In the genomic region with DNA sequence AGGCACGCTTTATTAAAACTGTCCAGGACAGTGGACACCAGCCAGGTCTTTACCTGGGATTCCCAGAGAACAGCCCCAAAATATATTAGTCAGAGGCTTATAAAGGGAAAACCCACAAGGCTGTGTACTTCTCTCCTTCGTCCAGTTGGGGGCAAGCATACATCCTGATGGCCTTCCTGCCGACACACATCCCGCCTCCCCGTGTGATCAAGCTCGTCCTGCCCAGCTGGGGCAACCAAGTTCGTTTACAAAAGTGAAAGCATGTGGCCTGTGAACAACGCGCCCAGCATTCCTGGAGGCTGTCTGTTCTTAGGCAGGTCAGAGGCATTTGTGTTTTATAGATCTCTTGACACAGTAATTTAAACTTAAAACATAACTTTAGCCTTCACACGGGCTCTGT, we compare ENCODE assay signal across 8 mouse cellular contexts. TPM values are rescaled to one million over a fixed set of nuclear protein-coding genes. Genes with fewer than 3 reads are reported as not detected.
A peak's percentile ranks its signal among the peaks of the same experiment; 100 is the strongest.
DNase-seq lines count a peak whose midpoint lies in the region; ATAC-seq and TF ChIP-seq lines count a peak whose summit lies in the region.

No protein-coding gene starts in this region.

- peak overlapping the region; percentile 19; the same call in 1 of the 2 replicates for H3K4me2 ChIP-seq in embryonic facial prominence, embryonic 12.5 days (replicated peaks)
- peak overlapping the region; percentile 72 for H3K4me2 ChIP-seq in liver, embryonic 14.5 days (ENCODE audit: low read depth)

- no peak overlapping the region for H3K4me3 ChIP-seq in embryonic facial prominence, embryonic 12.5 days
- peak overlapping the region; percentile 1 to 25; a peak in 2 of 4 replicates for H3K4me3 ChIP-seq in liver, embryonic 14.5 days (ENCODE audit: insufficient read depth in 1 of 2, low read depth in 2 of 2, low read length in 2 of 2)
- peak overlapping the region; percentile 27; the same call in 1 of the 2 replicates for H3K4me3 ChIP-seq in spleen, adult 2 months (ENCODE audit: extremely low read depth, insufficient read depth, insufficient read length)

- peak; percentile 95 for DNase-seq in heart, adult 11 months
- DNase-seq in heart, postnatal 25 days (ENCODE audit: low spot score), result no peak
- peak; percentile 87 for DNase-seq in R1 (ENCODE audit: low read depth, low spot score)
- peak; percentile 60 for DNase-seq in induced T-regulatory cell, adult 2 months (ENCODE audit: low read depth)
- DNase-seq in liver, embryonic 14.5 days (ENCODE audit: low read depth in 3 of 3, low spot score in 3 of 3), result peak; percentile 68 to 72 (median 68)
- peak; percentile 29 to 42 for DNase-seq in spleen, adult 2 months (ENCODE audit: low read depth in 1 of 2, low spot score in 2 of 2)
- no peak for DNase-seq in left cerebral cortex, adult 18-20 months (ENCODE audit: low spot score in 2 of 2)

- H3K4me1 ChIP-seq in embryonic facial prominence, embryonic 12.5 days, result peaks cover 6% of the 10 kb centered on the region; the same call in 1 of the 2 replicates
- H3K4me1 ChIP-seq in liver, embryonic 14.5 days (replicated peaks; ENCODE audit: control insufficient read depth in 2 of 2, insufficient read depth in 2 of 2, low read length in 1 of 2), result peaks cover 35 to 40% of the 10 kb centered on the region in 2 experiments
- H3K4me1 ChIP-seq in spleen, adult 2 months (ENCODE audit: control insufficient read depth, insufficient read depth, insufficient read length), result no peaks in the 10 kb centered on the region

- TF ChIP-seq POLR2A in spleen, adult 2 months (IDR thresholded peaks at IDR 0.05; ENCODE audit: low read depth, low read length), result no peak

- H3K9ac ChIP-seq in embryonic facial prominence, embryonic 12.5 days, result no peak overlapping the region
- H3K9ac ChIP-seq in liver, embryonic 14.5 days (replicated peaks), result peak overlapping the region; percentile 69

- no peak for ATAC-seq in embryonic facial prominence, embryonic 12.5 days (ENCODE audit: insufficient number of reproducible peaks, insufficient read depth, low FRiP score, low TSS enrichment)
- ATAC-seq in liver, embryonic 14.5 days (ENCODE audit: insufficient read depth), result peak; percentile 36

- H3K36me3 ChIP-seq in embryonic facial prominence, embryonic 12.5 days, result 0 out of 2 replicates have a peak, but pooled peaks cover 5% of the 10 kb centered on the region
- H3K36me3 ChIP-seq in liver, embryonic 14.5 days (replicated peaks; ENCODE audit: control insufficient read depth, insufficient read depth, low read depth), result no peaks in the 10 kb centered on the region
- H3K36me3 ChIP-seq in spleen, adult 2 months (ENCODE audit: control insufficient read depth, insufficient read depth, low read length), result no peaks in the 10 kb centered on the region

- TF ChIP-seq EP300 in liver, embryonic 14.5 days (IDR thresholded peaks at IDR 0.05; ENCODE audit: low read depth), result no peak

- intact Hi-C loops in heart, postnatal 25 days (cut with DNase I), result loop anchor here (5.0 kb wide), 1 partner anchor 183 kb away; no protein-coding TSS in a partner anchor

- peak; percentile 85 for TF ChIP-seq CTCF in liver, embryonic 14.5 days (IDR thresholded peaks at IDR 0.05; ENCODE audit: low read depth)
- 0 out of 2 replicates have a peak, but pooled peaks have one; percentile 3 for TF ChIP-seq CTCF in spleen, adult 2 months (IDR thresholded peaks at IDR 0.05; ENCODE audit: extremely low read depth, insufficient read depth, insufficient read length, insufficient replicate concordance)

- no peaks in the 10 kb centered on the region for H3K9me3 ChIP-seq in embryonic facial prominence, embryonic 12.5 days
- H3K9me3 ChIP-seq in liver, embryonic 14.5 days (ENCODE audit: control insufficient read depth, low read length), result no peaks in the 10 kb centered on the region

- WGBS in embryonic facial prominence, embryonic 12.5 days, result 16% methylated on average over 10 of the region's 10 CpGs
- WGBS in liver, embryonic 14.5 days (ENCODE audit: insufficient replicate concordance), result 12% methylated on average over 10 of the region's 10 CpGs
- 12% methylated on average over 10 of the region's 10 CpGs for WGBS in spleen, adult 2 months

- H3K27ac ChIP-seq in embryonic facial prominence, embryonic 12.5 days, result no peak overlapping the region
- H3K27ac ChIP-seq in liver, embryonic 14.5 days, result peak overlapping the region; percentile 98
- no peak overlapping the region for H3K27ac ChIP-seq in spleen, adult 2 months (ENCODE audit: insufficient read depth, low read length)

- no peaks in the 10 kb centered on the region for H3K27me3 ChIP-seq in embryonic facial prominence, embryonic 12.5 days
- no peaks in the 10 kb centered on the region for H3K27me3 ChIP-seq in liver, embryonic 14.5 days (ENCODE audit: control insufficient read depth, insufficient read depth, low read length)
- H3K27me3 ChIP-seq in spleen, adult 2 months (ENCODE audit: control insufficient read depth, insufficient read depth, low read length), result no peaks in the 10 kb centered on the region

RNA-seq across cellular contexts. Expression of a gene that starts 32.4 kb away (rescaled TPM):
- total RNA-seq in heart, postnatal 25 days (2021), result 100 to 1,000 TPM; 442 to 500 TPM
- 1,151 and 1,201 TPM in 2 replicates for polyA plus RNA-seq in embryonic facial prominence, embryonic 12.5 days (2016; fragmentation: Nextera tagmentation; extraction: Ambion mirVana)
- 548 and 1,025 TPM in 2 replicates for polyA plus RNA-seq in liver, embryonic 14.5 days (2012; rRNA removed)
- 946 and 980 TPM in 2 replicates for polyA plus RNA-seq in liver, embryonic 14.5 days (2014; fragmentation: Nextera tagmentation; extraction: Ambion mirVana)
- polyA plus RNA-seq in spleen, adult 2 months (2012; rRNA removed), result 185 and 218 TPM in 2 replicates
- 100 to 1,000 TPM; 416 to 437 TPM for total RNA-seq in left cerebral cortex, adult 18-20 months (2021)

Comparison
In these comparisons a context has a peak if more than half of its experiments do, and no peak if none do; other contexts are left out.
1. DNase-seq: peak in heart, adult 11 months (single experiment), R1 (single experiment), induced T-regulatory cell, adult 2 months (single experiment), liver, embryonic 14.5 days (3 of 3) and spleen, adult 2 months (2 of 2); none in heart, postnatal 25 days (single experiment) and left cerebral cortex, adult 18-20 months (0 of 2).